Mouse (Mus musculus): ENCODE results near the gene Wasl. TPM values are rescaled to one million over a fixed set of nuclear protein-coding genes. Genes with fewer than 3 reads are reported as not detected.

The Wasl gene
- polyA plus RNA-seq (2012; fragmentation: generic; extraction: Trizol): 10.8 TPM

DNA sequence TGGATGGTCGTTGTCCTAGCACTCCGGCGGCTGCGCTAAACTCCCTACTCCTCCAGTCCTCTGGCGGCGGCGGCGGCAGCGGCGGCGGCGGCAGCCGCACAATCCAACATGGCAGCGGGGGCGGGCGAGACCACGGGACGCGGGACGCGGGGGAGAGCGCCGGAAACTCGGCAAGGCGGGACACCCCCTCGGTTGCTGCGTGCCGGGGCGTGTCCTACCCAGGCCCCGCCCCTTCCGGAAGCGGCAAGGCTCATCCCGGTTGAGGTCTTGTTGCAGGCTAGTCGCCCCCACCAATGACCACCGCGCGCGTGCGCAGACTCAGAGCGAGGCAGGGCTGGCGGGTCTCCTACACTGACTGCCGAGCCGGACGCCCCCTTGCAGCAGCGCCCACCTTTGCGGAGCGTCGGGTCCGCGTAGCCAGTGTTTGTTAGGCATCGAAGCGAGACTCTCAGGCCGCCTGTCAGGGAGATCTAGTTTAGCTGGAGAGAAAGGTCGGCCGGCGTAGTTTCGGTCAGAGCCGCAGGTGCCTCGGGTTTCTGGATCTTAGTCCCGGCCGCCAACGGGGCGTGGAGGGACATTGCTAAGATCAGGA, at the start of gene Wasl:
Wasl (minus strand) TSS at position 143 of the 592 bp plus-strand sequence.
- H3K27me3 ChIP-seq (ENCODE audit: control insufficient read depth, insufficient read depth, insufficient read length): no peaks in the 10 kb centered on the region
- TF ChIP-seq POLR2AphosphoS2 (IDR thresholded peaks at IDR 0.05; ENCODE audit: insufficient read length, low read depth) (peak; percentile 82), SRF (IDR thresholded peaks at IDR 0.05; ENCODE audit: control insufficient read depth, insufficient read length, low read depth) (peak; percentile 75), POLR2A (IDR thresholded peaks at IDR 0.05; ENCODE audit: insufficient read length, low read depth) (peak; percentile 70), REST (IDR thresholded peaks at IDR 0.05; ENCODE audit: insufficient read depth, insufficient read length) (no peak)
- H3ac ChIP-seq (ENCODE audit: control insufficient read depth, insufficient read length): peak within 1 kb of the TSS; percentile 78
- peak within 1 kb of the TSS; percentile 87 for H3K4me3 ChIP-seq
- peak within 1 kb of the TSS; percentile 95 for H3K4me2 ChIP-seq (ENCODE audit: low read depth)
- peaks cover 46% of the 10 kb centered on the region for H3K79me2 ChIP-seq (ENCODE audit: control insufficient read depth, insufficient read depth)
- H3K36me3 ChIP-seq (ENCODE audit: control insufficient read depth, insufficient read depth): no peaks in the 10 kb centered on the region

DNA sequence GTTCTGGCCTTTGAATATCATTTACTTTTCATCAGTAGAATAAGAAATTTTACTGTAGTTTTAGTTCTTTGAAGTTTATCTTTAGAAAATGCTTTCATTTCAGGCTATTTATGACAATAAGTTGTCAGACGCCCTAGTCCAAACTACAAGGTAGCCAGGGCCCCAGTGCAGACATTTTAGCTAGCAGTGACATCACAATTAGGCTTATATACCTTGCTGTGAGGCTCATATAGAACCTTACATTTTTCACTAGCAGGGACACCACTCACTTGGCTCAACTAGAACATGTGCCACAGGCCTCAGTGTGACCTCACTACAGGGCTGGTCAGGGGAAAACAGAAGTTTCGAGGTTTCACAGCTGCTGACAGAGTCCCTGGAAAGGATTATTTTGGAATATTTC, 42.7 kb upstream of the Wasl start:
- H3K4me3 ChIP-seq: no peak overlapping the region
- H3K79me2 ChIP-seq (ENCODE audit: control insufficient read depth, insufficient read depth): no peaks in the 10 kb centered on the region
- H3K4me2 ChIP-seq (ENCODE audit: low read depth): no peak overlapping the region
- no peaks in the 10 kb centered on the region for H3K27me3 ChIP-seq (ENCODE audit: control insufficient read depth, insufficient read depth, insufficient read length)
- H3ac ChIP-seq (ENCODE audit: control insufficient read depth, insufficient read length): no peak overlapping the region
- no peak for TF ChIP-seq E2F4 (IDR thresholded peaks at IDR 0.05; ENCODE audit: insufficient read depth)
- TF ChIP-seq POLR2AphosphoS2 (IDR thresholded peaks at IDR 0.05; ENCODE audit: insufficient read length, low read depth): no peak
- no peak for TF ChIP-seq MAX (IDR thresholded peaks at IDR 0.05; ENCODE audit: low read depth)
- TF ChIP-seq SRF (IDR thresholded peaks at IDR 0.05; ENCODE audit: control insufficient read depth, insufficient read length, low read depth): no peak
- no peak for TF ChIP-seq POLR2A (IDR thresholded peaks at IDR 0.05; ENCODE audit: insufficient read length, low read depth)
- TF ChIP-seq MYOG (IDR thresholded peaks at IDR 0.05; ENCODE audit: control insufficient read depth in 1 of 3, insufficient read depth in 1 of 3, insufficient read length in 2 of 3, low read depth in 2 of 3): no peak
- no peaks in the 10 kb centered on the region for H3K36me3 ChIP-seq (ENCODE audit: control insufficient read depth, insufficient read depth)

DNA sequence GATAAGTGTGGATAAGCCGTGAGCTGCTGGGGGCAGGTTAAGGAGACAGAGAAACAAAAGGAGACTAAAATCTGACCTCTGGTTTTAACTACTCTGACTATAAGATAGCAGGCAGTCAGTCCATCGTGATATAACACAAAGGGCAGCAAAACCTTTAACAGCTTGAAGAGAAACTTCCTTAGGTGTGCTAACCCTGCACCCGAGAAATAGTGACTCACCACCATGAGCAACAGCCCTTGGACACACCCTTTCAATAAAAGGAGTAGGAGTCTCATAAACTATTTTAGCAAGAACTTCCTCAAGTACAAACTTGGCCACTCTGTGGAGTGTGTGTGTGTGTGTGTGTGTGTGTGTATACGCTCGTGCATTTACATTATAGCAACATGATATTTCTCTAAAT, 42.3 kb upstream of the Wasl start:
- TF ChIP-seq MAX (IDR thresholded peaks at IDR 0.05; ENCODE audit: low read depth) (no peak), CEBPB (IDR thresholded peaks at IDR 0.05; ENCODE audit: insufficient read depth, poor library complexity, severe bottlenecking) (no peak), TCF12 (IDR thresholded peaks at IDR 0.05; ENCODE audit: insufficient read depth, poor library complexity, severe bottlenecking) (no peak), TCF3 (IDR thresholded peaks at IDR 0.05; ENCODE audit: insufficient read length, low read depth) (no peak), USF1 (IDR thresholded peaks at IDR 0.05; ENCODE audit: low read depth) (no peak), REST (IDR thresholded peaks at IDR 0.05; ENCODE audit: insufficient read depth, insufficient read length) (no peak), E2F4 (IDR thresholded peaks at IDR 0.05; ENCODE audit: insufficient read depth) (no peak), MYOD1 (IDR thresholded peaks at IDR 0.05; ENCODE audit: control insufficient read depth in 1 of 3, insufficient read length in 2 of 3, low read depth in 2 of 3) (no peak), MYOG (IDR thresholded peaks at IDR 0.05; ENCODE audit: control insufficient read depth in 1 of 3, insufficient read depth in 1 of 3, insufficient read length in 2 of 3, low read depth in 2 of 3) (no peak), SRF (IDR thresholded peaks at IDR 0.05; ENCODE audit: control insufficient read depth, insufficient read length, low read depth) (no peak), POLR2A (IDR thresholded peaks at IDR 0.05; ENCODE audit: insufficient read length, low read depth) (no peak), POLR2AphosphoS2 (IDR thresholded peaks at IDR 0.05; ENCODE audit: insufficient read length, low read depth) (no peak)
- Histone ChIP-seq H3K27me3 (ENCODE audit: control insufficient read depth, insufficient read depth, insufficient read length) (no peaks in the 10 kb centered on the region), H3K79me2 (ENCODE audit: control insufficient read depth, insufficient read depth) (no peaks in the 10 kb centered on the region)

DNA sequence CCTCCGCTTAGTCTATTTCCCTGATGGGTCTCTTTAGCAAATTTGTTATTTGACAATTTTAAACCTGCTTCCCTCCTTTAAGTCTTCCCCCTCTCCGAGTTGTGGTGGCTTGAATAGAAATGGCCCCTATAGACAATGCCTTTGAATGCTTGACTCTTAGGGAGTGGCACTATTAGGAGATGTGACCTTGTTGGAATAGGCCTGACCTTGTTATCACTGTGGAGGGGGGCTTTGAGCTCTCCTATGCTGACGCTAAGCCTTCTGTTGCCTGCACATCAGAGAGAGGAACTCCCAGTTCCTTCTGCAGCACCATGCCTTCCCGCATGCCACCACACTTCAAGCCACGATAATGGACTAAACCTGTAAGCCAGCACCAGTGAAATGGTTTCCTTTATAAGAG, 32.4 kb upstream of the Wasl start:
- Histone ChIP-seq H3ac (ENCODE audit: control insufficient read depth, insufficient read length) (no peak overlapping the region), H3K27me3 (ENCODE audit: control insufficient read depth, insufficient read depth, insufficient read length) (no peaks in the 10 kb centered on the region), H3K36me3 (ENCODE audit: control insufficient read depth, insufficient read depth) (no peaks in the 10 kb centered on the region), H3K79me2 (ENCODE audit: control insufficient read depth, insufficient read depth) (no peaks in the 10 kb centered on the region), H3K4me3 (no peak overlapping the region), H3K4me2 (ENCODE audit: low read depth) (no peak overlapping the region)
- TF ChIP-seq POLR2AphosphoS2 (IDR thresholded peaks at IDR 0.05; ENCODE audit: insufficient read length, low read depth) (no peak), POLR2A (IDR thresholded peaks at IDR 0.05; ENCODE audit: insufficient read length, low read depth) (no peak), E2F4 (IDR thresholded peaks at IDR 0.05; ENCODE audit: insufficient read depth) (no peak), REST (IDR thresholded peaks at IDR 0.05; ENCODE audit: insufficient read depth, insufficient read length) (no peak), MAX (IDR thresholded peaks at IDR 0.05; ENCODE audit: low read depth) (no peak), MYOD1 (IDR thresholded peaks at IDR 0.05; ENCODE audit: control insufficient read depth in 1 of 3, insufficient read length in 2 of 3, low read depth in 2 of 3) (no peak), MYOG (IDR thresholded peaks at IDR 0.05; ENCODE audit: control insufficient read depth in 1 of 3, insufficient read depth in 1 of 3, insufficient read length in 2 of 3, low read depth in 2 of 3) (no peak), TCF12 (IDR thresholded peaks at IDR 0.05; ENCODE audit: insufficient read depth, poor library complexity, severe bottlenecking) (no peak), USF1 (IDR thresholded peaks at IDR 0.05; ENCODE audit: low read depth) (no peak), CEBPB (IDR thresholded peaks at IDR 0.05; ENCODE audit: insufficient read depth, poor library complexity, severe bottlenecking) (no peak), SRF (IDR thresholded peaks at IDR 0.05; ENCODE audit: control insufficient read depth, insufficient read length, low read depth) (no peak), TCF3 (IDR thresholded peaks at IDR 0.05; ENCODE audit: insufficient read length, low read depth) (no peak)

More for the DNA sequence above, 42.3 kb upstream of the Wasl start:
- Histone ChIP-seq H3K4me2 (ENCODE audit: low read depth) (no peak overlapping the region), H3ac (ENCODE audit: control insufficient read depth, insufficient read length) (no peak overlapping the region), H3K36me3 (ENCODE audit: control insufficient read depth, insufficient read depth) (no peaks in the 10 kb centered on the region), H3K4me3 (no peak overlapping the region)

DNA sequence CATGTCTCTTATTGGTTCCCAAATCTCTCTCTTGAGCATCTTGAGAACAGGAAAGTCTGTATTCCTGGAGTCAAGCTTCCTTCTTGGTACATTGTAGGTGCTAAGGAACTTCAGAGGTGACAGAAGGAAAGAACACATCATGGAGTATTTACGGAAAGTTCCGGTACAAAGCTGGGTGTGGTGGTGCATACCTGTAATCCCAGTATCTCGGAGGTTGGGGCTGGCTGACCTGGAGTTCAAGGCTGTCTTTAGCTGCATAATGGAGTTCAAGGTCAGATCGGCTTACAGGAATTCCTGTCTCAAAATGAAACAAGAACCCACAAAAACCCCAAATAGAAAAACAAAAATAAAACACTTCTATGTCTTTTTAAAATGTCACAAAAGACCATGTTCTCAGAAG, 31.3 kb upstream of the Wasl start:
- H3K79me2 ChIP-seq (ENCODE audit: control insufficient read depth, insufficient read depth): no peaks in the 10 kb centered on the region
- TF ChIP-seq MAX (IDR thresholded peaks at IDR 0.05; ENCODE audit: low read depth) (no peak), POLR2A (IDR thresholded peaks at IDR 0.05; ENCODE audit: insufficient read length, low read depth) (no peak), SRF (IDR thresholded peaks at IDR 0.05; ENCODE audit: control insufficient read depth, insufficient read length, low read depth) (no peak), POLR2AphosphoS2 (IDR thresholded peaks at IDR 0.05; ENCODE audit: insufficient read length, low read depth) (no peak), USF1 (IDR thresholded peaks at IDR 0.05; ENCODE audit: low read depth) (no peak), MYOD1 (IDR thresholded peaks at IDR 0.05; ENCODE audit: control insufficient read depth in 1 of 3, insufficient read length in 2 of 3, low read depth in 2 of 3) (no peak), TCF12 (IDR thresholded peaks at IDR 0.05; ENCODE audit: insufficient read depth, poor library complexity, severe bottlenecking) (no peak), E2F4 (IDR thresholded peaks at IDR 0.05; ENCODE audit: insufficient read depth) (no peak), REST (IDR thresholded peaks at IDR 0.05; ENCODE audit: insufficient read depth, insufficient read length) (no peak), MYOG (IDR thresholded peaks at IDR 0.05; ENCODE audit: control insufficient read depth in 1 of 3, insufficient read depth in 1 of 3, insufficient read length in 2 of 3, low read depth in 2 of 3) (no peak), CEBPB (IDR thresholded peaks at IDR 0.05; ENCODE audit: insufficient read depth, poor library complexity, severe bottlenecking) (no peak), TCF3 (IDR thresholded peaks at IDR 0.05; ENCODE audit: insufficient read length, low read depth) (no peak)
- H3K27me3 ChIP-seq (ENCODE audit: control insufficient read depth, insufficient read depth, insufficient read length): no peaks in the 10 kb centered on the region
- H3K4me3 ChIP-seq: no peak overlapping the region
- H3K4me2 ChIP-seq (ENCODE audit: low read depth): no peak overlapping the region
- H3K36me3 ChIP-seq (ENCODE audit: control insufficient read depth, insufficient read depth): no peaks in the 10 kb centered on the region
- H3ac ChIP-seq (ENCODE audit: control insufficient read depth, insufficient read length): no peak overlapping the region
